Mouse (Mus musculus) G1E (cell line): Measurements from ENCODE around the gene Celf5. TPM values are rescaled to one million over a fixed set of nuclear protein-coding genes. Genes with fewer than 3 reads are reported as not detected.

Experiments
- ATAC-seq: 2 replicates; pipeline ENCODE4 v1.8.0; 2016; ENCODE audit warnings: mild to moderate bottlenecking; ENCODE audit not compliant: insufficient number of reproducible peaks, poor library complexity, low FRiP score, severe bottlenecking; ENCODE audit errors: extremely low read depth
- DNase-seq: peaks from one replicate; pipeline ENCODE4 v3.0.0; 2012; ENCODE audit warnings: low spot score
- H3K27me3 ChIP-seq: 2 replicates; pipeline ENCODE4 v1.6.1; 2012; ENCODE audit warnings: mild to moderate bottlenecking, low read length, inconsistent platforms; ENCODE audit not compliant: insufficient read depth
- H3K36me3 ChIP-seq: replicated peaks from 2 replicates; pipeline ENCODE3; 2012; ENCODE audit warnings: mild to moderate bottlenecking, inconsistent platforms
- H3K4me1 ChIP-seq: 2 replicates; pipeline ENCODE4 v1.6.1; 2012; ENCODE audit warnings: low read depth, low read length, inconsistent platforms, mixed read lengths; ENCODE audit not compliant: insufficient read depth
- H3K4me3 ChIP-seq: 2 replicates; pipeline ENCODE4 v1.5.1; 2012; ENCODE audit warnings: low read depth, mild to moderate bottlenecking, inconsistent platforms, low read length, moderate library complexity, mixed read lengths
- H3K9me3 ChIP-seq: replicated peaks from 2 replicates; pipeline ENCODE4 v1.6.1; 2012; ENCODE audit warnings: inconsistent platforms
- CTCF ChIP-seq: IDR thresholded peaks from 2 replicates; pipeline ENCODE4 v1.5.1; 2012; ENCODE audit warnings: low read depth, low read length, inconsistent platforms, mixed read lengths
- GATA1 ChIP-seq: IDR thresholded peaks from 2 replicates; pipeline ENCODE4 v1.6.1; 2012; ENCODE audit warnings: borderline replicate concordance, low read length, inconsistent platforms, mixed read lengths
- GATA2 ChIP-seq: IDR thresholded peaks from 2 replicates; pipeline ENCODE4 v1.6.1; 2012; ENCODE audit warnings: low read depth, low read length, inconsistent platforms, borderline replicate concordance
- POLR2AphosphoS5 ChIP-seq: IDR thresholded peaks from 2 replicates; pipeline ENCODE4 v1.6.1; 2012; ENCODE audit warnings: low read depth, low read length, inconsistent platforms; ENCODE audit not compliant: insufficient replicate concordance
- TAL1 ChIP-seq: conservative IDR thresholded peaks from 2 replicates; pipeline ENCODE4 v1.6.1; 2012; ENCODE audit warnings: low read depth, low read length, inconsistent platforms, mixed read lengths
- polyA plus RNA-seq: library from polyadenylated mRNA; stranded (reverse); fragments of >175 nt; gene quantifications from 2 replicates; pipeline ENCODE4 v1.2.3, GENCODE M21; 2012
- total RNA-seq, 2 experiments: library from RNA; stranded (forward) in 1 of 2; stranded (reverse) in 1 of 2; fragments of 200-1000 nt in 1 of 2; fragments of >200 nt in 1 of 2; fragmentation: Nextera tagmentation in 1 of 2; gene quantifications; 2 replicates each; pipeline ENCODE4 v1.2.3; 2014 to 2017

Celf5 gene
- total and polyA plus RNA-seq, 3 experiments: 0.05 TPM; not detected in 1

- no peaks in the 10 kb centered on the region for H3K36me3 ChIP-seq
- TF ChIP-seq GATA2 (no peak), POLR2AphosphoS5 (no peak), GATA1 (no peak), CTCF (no peak), TAL1 (no peak)
- H3K4me3 ChIP-seq: no peak overlapping the region
- no peaks in the 10 kb centered on the region for H3K9me3 ChIP-seq
- ATAC-seq (no peak), DNase-seq (no peak)
- peaks cover 44% of the 10 kb centered on the region for H3K4me1 ChIP-seq
- H3K27me3 ChIP-seq: peaks cover 79% of the 10 kb centered on the region
Observed at GRCm38 (mm10) chr10:81427327-81427726, 55.2 kb downstream of the Celf5 start.

- DNase-seq (no peak), ATAC-seq (no peak)
- peaks cover 41% of the 10 kb centered on the region for H3K4me1 ChIP-seq
- H3K27me3 ChIP-seq: peaks cover 81% of the 10 kb centered on the region
- H3K36me3 ChIP-seq: no peaks in the 10 kb centered on the region
- TF ChIP-seq GATA1: no peak
- TF ChIP-seq GATA2: no peak
- no peak for TF ChIP-seq TAL1
- TF ChIP-seq POLR2AphosphoS5: no peak
- TF ChIP-seq CTCF: no peak
- peak overlapping the region; percentile 45; the same call in 1 of the 2 replicates for H3K4me3 ChIP-seq
- no peaks in the 10 kb centered on the region for H3K9me3 ChIP-seq
Observed at GRCm38 (mm10) chr10:81426897-81427296, 55.6 kb downstream of the Celf5 start.

- ATAC-seq (no peak), DNase-seq (no peak)
- H3K4me3 ChIP-seq: peak overlapping the region; percentile 45; the same call in 1 of the 2 replicates
- H3K4me1 ChIP-seq: peaks cover 34% of the 10 kb centered on the region
- H3K36me3 ChIP-seq: no peaks in the 10 kb centered on the region
- no peak for TF ChIP-seq POLR2AphosphoS5
- TF ChIP-seq GATA1: no peak
- TF ChIP-seq TAL1: no peak
- TF ChIP-seq CTCF: no peak
- TF ChIP-seq GATA2: no peak
- H3K9me3 ChIP-seq: no peaks in the 10 kb centered on the region
- peaks cover 80% of the 10 kb centered on the region for H3K27me3 ChIP-seq
Observed at GRCm38 (mm10) chr10:81426081-81426671, 56.3 kb downstream of the Celf5 start.

GRCm38 (mm10) chr10:81425236-81425850 is 57.2 kb downstream of the Celf5 start:
- peaks cover 30% of the 10 kb centered on the region for H3K4me1 ChIP-seq
- TF ChIP-seq CTCF (no peak), POLR2AphosphoS5 (no peak), GATA1 (no peak), GATA2 (no peak), TAL1 (no peak)
- H3K4me3 ChIP-seq: no peak overlapping the region
- H3K27me3 ChIP-seq: peaks cover 83% of the 10 kb centered on the region
- peaks cover 1% of the 10 kb centered on the region for H3K36me3 ChIP-seq
- ATAC-seq: no peak
- DNase-seq: no peak
- H3K9me3 ChIP-seq: no peaks in the 10 kb centered on the region

GRCm38 (mm10) chr10:81424246-81425051 is 58.1 kb downstream of the Celf5 start:
- H3K4me3 ChIP-seq: no peak overlapping the region
- no peak for DNase-seq
- TF ChIP-seq CTCF: no peak
- H3K4me1 ChIP-seq: peaks cover 24% of the 10 kb centered on the region
- no peak for ATAC-seq
- H3K36me3 ChIP-seq: peaks cover 7% of the 10 kb centered on the region
- H3K9me3 ChIP-seq: no peaks in the 10 kb centered on the region
- H3K27me3 ChIP-seq: peaks cover 92% of the 10 kb centered on the region

GRCm38 (mm10) chr10:81423476-81424245 is 58.8 kb downstream of the Celf5 start:
- H3K27me3 ChIP-seq: peaks cover 90% of the 10 kb centered on the region
- no peak for ATAC-seq
- peaks cover 23% of the 10 kb centered on the region for H3K4me1 ChIP-seq

More at GRCm38 (mm10) chr10:81423476-81424245, 58.8 kb downstream of the Celf5 start:
- Histone ChIP-seq H3K4me3 (no peak overlapping the region), H3K9me3 (no peaks in the 10 kb centered on the region), H3K36me3 (peaks cover 7% of the 10 kb centered on the region)
- DNase-seq: peak; percentile 0
- TF ChIP-seq CTCF: no peak
- no peak for TF ChIP-seq GATA1
- no peak for TF ChIP-seq POLR2AphosphoS5
- no peak for TF ChIP-seq TAL1
- TF ChIP-seq GATA2: no peak
